Mouse (Mus musculus): ENCODE results near the gene Rnaset2a. TPM values are rescaled to one million over a fixed set of nuclear protein-coding genes. Genes with fewer than 3 reads are reported as not detected.
"Not testable (repeated sequence)": the region's sequence is repeated elsewhere in the genome, so short reads cannot be mapped to it uniquely, and the experiment has no call there.

Gene Rnaset2a
- polyA plus RNA-seq, 1 experiment from 2014 or later = 35.3 TPM

GRCm38 (mm10) chr17:8167436-8167835, 19.5 kb upstream of the Rnaset2a start:
- H3K27ac ChIP-seq (ENCODE audit: low read depth, low read length); H3K27me3 ChIP-seq (ENCODE audit: control insufficient read depth, insufficient read depth, low read length); H3K9ac ChIP-seq (ENCODE audit: low read depth, low read length); H3K9me3 ChIP-seq (ENCODE audit: control insufficient read depth, low read length); H3K4me2 ChIP-seq (replicated peaks; ENCODE audit: low read depth, low read length); H3K4me1 ChIP-seq (ENCODE audit: control insufficient read depth, insufficient read depth, low read length); H3K4me3 ChIP-seq (ENCODE audit: low read length); ATAC-seq (ENCODE audit: low FRiP score, low TSS enrichment): not testable (repeated sequence)
- WGBS = 89% methylated on average over 5 of the region's 8 CpGs
- peaks cover 33% of the 10 kb centered on the region for H3K36me3 ChIP-seq (ENCODE audit: control insufficient read depth, insufficient read depth, low read length)

- WGBS = 33% methylated on average over 1 of the region's 3 CpGs
- H3K9me3 ChIP-seq (ENCODE audit: control insufficient read depth, low read length); H3K9ac ChIP-seq (ENCODE audit: low read depth, low read length); H3K4me3 ChIP-seq (ENCODE audit: low read length); H3K27me3 ChIP-seq (ENCODE audit: control insufficient read depth, insufficient read depth, low read length); H3K27ac ChIP-seq (ENCODE audit: low read depth, low read length); ATAC-seq (ENCODE audit: low FRiP score, low TSS enrichment); H3K4me1 ChIP-seq (ENCODE audit: control insufficient read depth, insufficient read depth, low read length): not testable (repeated sequence)
- Histone ChIP-seq H3K36me3 (ENCODE audit: control insufficient read depth, insufficient read depth, low read length) (peaks cover 25% of the 10 kb centered on the region), H3K4me2 (replicated peaks; ENCODE audit: low read depth, low read length) (peak overlapping the region; percentile 25)
These were observed 18.6 kb upstream of the Rnaset2a start for GRCm38 (mm10) chr17:8166454-8166853.

GRCm38 (mm10) chr17:8165977-8166376, 18.1 kb upstream of the Rnaset2a start:
- Histone ChIP-seq H3K4me3 (ENCODE audit: low read length) (peak overlapping the region; percentile 46), H3K4me2 (replicated peaks; ENCODE audit: low read depth, low read length) (peak overlapping the region; percentile 25; the same call in 1 of the 2 replicates), H3K36me3 (ENCODE audit: control insufficient read depth, insufficient read depth, low read length) (peaks cover 20% of the 10 kb centered on the region)
- H3K9ac ChIP-seq (ENCODE audit: low read depth, low read length); H3K4me1 ChIP-seq (ENCODE audit: control insufficient read depth, insufficient read depth, low read length); ATAC-seq (ENCODE audit: low FRiP score, low TSS enrichment); H3K27ac ChIP-seq (ENCODE audit: low read depth, low read length); H3K27me3 ChIP-seq (ENCODE audit: control insufficient read depth, insufficient read depth, low read length); H3K9me3 ChIP-seq (ENCODE audit: control insufficient read depth, low read length): not testable (repeated sequence)
- WGBS = 0% methylated on average over 10 of the region's 11 CpGs

GRCm38 (mm10) chr17:8165608-8165945, 17.7 kb upstream of the Rnaset2a start:
- H3K4me3 ChIP-seq (ENCODE audit: low read length) = peak overlapping the region; percentile 46
- under 1% methylated on average over 31 of the region's 42 CpGs for WGBS
- not testable (repeated sequence) for H3K4me1 ChIP-seq (ENCODE audit: control insufficient read depth, insufficient read depth, low read length); H3K9me3 ChIP-seq (ENCODE audit: control insufficient read depth, low read length); ATAC-seq (ENCODE audit: low FRiP score, low TSS enrichment); H3K27ac ChIP-seq (ENCODE audit: low read depth, low read length); H3K4me2 ChIP-seq (replicated peaks; ENCODE audit: low read depth, low read length); H3K27me3 ChIP-seq (ENCODE audit: control insufficient read depth, insufficient read depth, low read length)
- H3K9ac ChIP-seq (ENCODE audit: low read depth, low read length) = peak overlapping the region; percentile 60
- peaks cover 16% of the 10 kb centered on the region for H3K36me3 ChIP-seq (ENCODE audit: control insufficient read depth, insufficient read depth, low read length)

- H3K27ac ChIP-seq (ENCODE audit: low read depth, low read length) = not testable (repeated sequence)
- WGBS = 2% methylated on average over 12 of the region's 55 CpGs
These were observed 17.1 kb upstream of the Rnaset2a start, which contains the start of gene Fgfr1op for GRCm38 (mm10) chr17:8164701-8165607. Gene Fgfr1op (plus strand): TSS chr17:8165501.

GRCm38 (mm10) chr17:8160969-8161368, 13.1 kb upstream of the Rnaset2a start:
- ATAC-seq (ENCODE audit: low FRiP score, low TSS enrichment); H3K27ac ChIP-seq (ENCODE audit: low read depth, low read length); H3K27me3 ChIP-seq (ENCODE audit: control insufficient read depth, insufficient read depth, low read length); H3K4me3 ChIP-seq (ENCODE audit: low read length); H3K4me1 ChIP-seq (ENCODE audit: control insufficient read depth, insufficient read depth, low read length); H3K36me3 ChIP-seq (ENCODE audit: control insufficient read depth, insufficient read depth, low read length); H3K9me3 ChIP-seq (ENCODE audit: control insufficient read depth, low read length); H3K4me2 ChIP-seq (replicated peaks; ENCODE audit: low read depth, low read length); H3K9ac ChIP-seq (ENCODE audit: low read depth, low read length): not testable (repeated sequence)
- WGBS = 6% methylated on average over 1 of the region's 3 CpGs

More at GRCm38 (mm10) chr17:8164701-8165607, 17.1 kb upstream of the Rnaset2a start, which contains the start of gene Fgfr1op:
- not testable (repeated sequence) for H3K27me3 ChIP-seq (ENCODE audit: control insufficient read depth, insufficient read depth, low read length); H3K36me3 ChIP-seq (ENCODE audit: control insufficient read depth, insufficient read depth, low read length); H3K9me3 ChIP-seq (ENCODE audit: control insufficient read depth, low read length); H3K4me1 ChIP-seq (ENCODE audit: control insufficient read depth, insufficient read depth, low read length)
- Histone ChIP-seq H3K4me2 (replicated peaks; ENCODE audit: low read depth, low read length) (peak within 1 kb of the TSS; percentile 36), H3K9ac (ENCODE audit: low read depth, low read length) (peak within 1 kb of the TSS; percentile 60), H3K4me3 (ENCODE audit: low read length) (peak within 1 kb of the TSS; percentile 46)
- peak; percentile 98 for ATAC-seq (ENCODE audit: low FRiP score, low TSS enrichment)

- H3K4me1 ChIP-seq (ENCODE audit: control insufficient read depth, insufficient read depth, low read length); H3K27ac ChIP-seq (ENCODE audit: low read depth, low read length); H3K27me3 ChIP-seq (ENCODE audit: control insufficient read depth, insufficient read depth, low read length); H3K4me3 ChIP-seq (ENCODE audit: low read length); H3K9me3 ChIP-seq (ENCODE audit: control insufficient read depth, low read length); H3K36me3 ChIP-seq (ENCODE audit: control insufficient read depth, insufficient read depth, low read length); H3K9ac ChIP-seq (ENCODE audit: low read depth, low read length); H3K4me2 ChIP-seq (replicated peaks; ENCODE audit: low read depth, low read length); ATAC-seq (ENCODE audit: low FRiP score, low TSS enrichment): not testable (repeated sequence)
- WGBS = no CpG with 5 or more reads among the region's 1 CpGs
These were observed 10.7 kb upstream of the Rnaset2a start for GRCm38 (mm10) chr17:8158627-8159026.

GRCm38 (mm10) chr17:8155982-8156381, 8.1 kb upstream of the Rnaset2a start:
- H3K36me3 ChIP-seq (ENCODE audit: control insufficient read depth, insufficient read depth, low read length); H3K27me3 ChIP-seq (ENCODE audit: control insufficient read depth, insufficient read depth, low read length); H3K4me3 ChIP-seq (ENCODE audit: low read length); H3K4me2 ChIP-seq (replicated peaks; ENCODE audit: low read depth, low read length); H3K4me1 ChIP-seq (ENCODE audit: control insufficient read depth, insufficient read depth, low read length); H3K9ac ChIP-seq (ENCODE audit: low read depth, low read length); H3K27ac ChIP-seq (ENCODE audit: low read depth, low read length); H3K9me3 ChIP-seq (ENCODE audit: control insufficient read depth, low read length); ATAC-seq (ENCODE audit: low FRiP score, low TSS enrichment): not testable (repeated sequence)
- no CpG with 5 or more reads among the region's 8 CpGs for WGBS

- not testable (repeated sequence) for H3K9ac ChIP-seq (ENCODE audit: low read depth, low read length); H3K4me2 ChIP-seq (replicated peaks; ENCODE audit: low read depth, low read length); H3K9me3 ChIP-seq (ENCODE audit: control insufficient read depth, low read length); H3K27me3 ChIP-seq (ENCODE audit: control insufficient read depth, insufficient read depth, low read length); H3K4me1 ChIP-seq (ENCODE audit: control insufficient read depth, insufficient read depth, low read length); H3K4me3 ChIP-seq (ENCODE audit: low read length); H3K36me3 ChIP-seq (ENCODE audit: control insufficient read depth, insufficient read depth, low read length); H3K27ac ChIP-seq (ENCODE audit: low read depth, low read length); ATAC-seq (ENCODE audit: low FRiP score, low TSS enrichment)
- WGBS = 81% methylated on average over 6 of the region's 7 CpGs
These were observed 7.1 kb upstream of the Rnaset2a start for GRCm38 (mm10) chr17:8155010-8155409.
